Comparison of ENCODE assay signal across 14 mouse cellular contexts in genomic region chr17:67499783-67500641, GRCm38 (mm10).
DNase-seq lines count a peak whose midpoint lies in the region; ATAC-seq and TF ChIP-seq lines count a peak whose summit lies in the region.
"Had no signal": no experiment of that assay in that cellular context is flagged by ENCODE, and none has a peak within 500 bp of the region (broad histone marks: within the 10 kb centered on the region; RNA-seq: fewer than 3 reads in every experiment).

No protein-coding gene starts in this region.

- peak; percentile 83 for ATAC-seq in forebrain, embryonic 12.5 days (ENCODE audit: low FRiP score)
- ATAC-seq in hindbrain, embryonic 16.5 days, result peak; percentile 89
- ATAC-seq in neural tube, embryonic 13.5 days (ENCODE audit: low read depth), result peak; percentile 85

- no peaks in the 10 kb centered on the region for H3K9me3 ChIP-seq in forebrain, embryonic 12.5 days
- H3K9me3 ChIP-seq in hindbrain, embryonic 16.5 days (ENCODE audit: control insufficient read depth, low read length), result no peaks in the 10 kb centered on the region
- H3K9me3 ChIP-seq in neural tube, embryonic 13.5 days, result no peaks in the 10 kb centered on the region
- H3K9me3 ChIP-seq: heart, embryonic 15.5 days had no signal

- peaks cover 21% of the 10 kb centered on the region for H3K4me1 ChIP-seq in forebrain, embryonic 12.5 days
- H3K4me1 ChIP-seq in hindbrain, embryonic 16.5 days (ENCODE audit: control insufficient read depth, insufficient read depth, low read depth, low read length), result peaks cover 3% of the 10 kb centered on the region; the same call in 1 of the 2 replicates
- H3K4me1 ChIP-seq in neural tube, embryonic 13.5 days (replicated peaks), result peaks cover 14% of the 10 kb centered on the region
- H3K4me1 ChIP-seq: heart, embryonic 15.5 days had no signal

- H3K4me2 ChIP-seq in forebrain, embryonic 12.5 days, result peak overlapping the region; percentile 45
- peak overlapping the region; percentile 48 for H3K4me2 ChIP-seq in hindbrain, embryonic 16.5 days (ENCODE audit: low read length)
- peak overlapping the region; percentile 50 for H3K4me2 ChIP-seq in neural tube, embryonic 13.5 days
- H3K4me2 ChIP-seq: heart, embryonic 15.5 days; lung, embryonic 14.5 days had no signal

- peak; percentile 11 to 13 for DNase-seq in left cerebral cortex, adult 2 months (ENCODE audit: extremely low spot score in 1 of 2, low spot score in 2 of 2)
- no peak for DNase-seq in left cerebral cortex, adult 11 months (ENCODE audit: low spot score)
- DNase-seq in thymus, postnatal 0 days (ENCODE audit: low spot score), result no peak
- DNase-seq in lung, postnatal 10 days, result no peak
- DNase-seq in lung, postnatal 14 days, result no peak
- DNase-seq: B cell, adult 2 months; cerebellum, postnatal 36 days; gastrocnemius, adult 2 months; kidney, adult 8-10 months; lung, embryonic 14.5 days had no signal

- no peak overlapping the region for H3K27ac ChIP-seq in left cerebral cortex, adult 2 months
- H3K27ac ChIP-seq in forebrain, embryonic 12.5 days, result peak overlapping the region; percentile 47
- peak overlapping the region; percentile 71 for H3K27ac ChIP-seq in hindbrain, embryonic 16.5 days (ENCODE audit: low read depth, low read length)
- H3K27ac ChIP-seq in neural tube, embryonic 13.5 days (replicated peaks), result peak overlapping the region; percentile 61
- H3K27ac ChIP-seq: gastrocnemius, adult 2 months; heart, embryonic 15.5 days had no signal

- no peak for TF ChIP-seq CTCF in left cerebral cortex, adult 2 months (IDR thresholded peaks at IDR 0.05)

- no peaks in the 10 kb centered on the region for H3K36me3 ChIP-seq in forebrain, embryonic 12.5 days (replicated peaks)
- H3K36me3 ChIP-seq in hindbrain, embryonic 16.5 days (ENCODE audit: control insufficient read depth, insufficient read depth, low read length), result no peaks in the 10 kb centered on the region
- H3K36me3 ChIP-seq in neural tube, embryonic 13.5 days, result no peaks in the 10 kb centered on the region
- H3K36me3 ChIP-seq: heart, embryonic 15.5 days had no signal

- peaks cover 4% of the 10 kb centered on the region; the same call in 1 of the 2 replicates for H3K27me3 ChIP-seq in forebrain, embryonic 12.5 days
- H3K27me3 ChIP-seq in hindbrain, embryonic 16.5 days (replicated peaks; ENCODE audit: control insufficient read depth, insufficient read depth, low read length), result no peaks in the 10 kb centered on the region
- H3K27me3 ChIP-seq in neural tube, embryonic 13.5 days, result no peaks in the 10 kb centered on the region
- H3K27me3 ChIP-seq: heart, embryonic 15.5 days had no signal

- 33% methylated on average over 28 of the region's 28 CpGs for WGBS in forebrain, embryonic 12.5 days
- 42% methylated on average over 28 of the region's 28 CpGs for WGBS in hindbrain, embryonic 16.5 days
- WGBS in neural tube, embryonic 13.5 days, result 42% methylated on average over 28 of the region's 28 CpGs

- H3K4me3 ChIP-seq in left cerebral cortex, adult 2 months, result peak overlapping the region; percentile 28
- peak overlapping the region; percentile 19 for H3K4me3 ChIP-seq in forebrain, embryonic 12.5 days (replicated peaks)
- H3K4me3 ChIP-seq in hindbrain, embryonic 16.5 days (ENCODE audit: low read length), result peak overlapping the region; percentile 21; the same call in 1 of the 2 replicates
- 0 out of 2 replicates have a peak overlapping the region, but pooled peaks have one; percentile 12 for H3K4me3 ChIP-seq in neural tube, embryonic 13.5 days
- H3K4me3 ChIP-seq: gastrocnemius, adult 2 months; heart, embryonic 15.5 days had no signal

- intact Hi-C loops in left cerebral cortex, adult 2 months (cut with DNase I), result no loop called here

- 0 out of 2 replicates have a peak overlapping the region, but pooled peaks have one; percentile 4 for H3K9ac ChIP-seq in forebrain, embryonic 12.5 days
- H3K9ac ChIP-seq in hindbrain, embryonic 16.5 days (ENCODE audit: low read depth, low read length), result peak overlapping the region; percentile 42; the same call in 1 of the 2 replicates
- H3K9ac ChIP-seq in neural tube, embryonic 13.5 days, result peak overlapping the region; percentile 5; the same call in 1 of the 2 replicates
- H3K9ac ChIP-seq: heart, embryonic 15.5 days; lung, embryonic 14.5 days had no signal

Comparison
In these comparisons a context has a peak if more than half of its experiments do, and no peak if none do; other contexts are left out.
1. DNase-seq: peak in left cerebral cortex, adult 2 months (2 of 2); none in left cerebral cortex, adult 11 months (single experiment), thymus, postnatal 0 days (single experiment), lung, postnatal 10 days (single experiment) and lung, postnatal 14 days (single experiment).
2. Peak in every context shown above with its lines, with median percentiles within 50 percentile points of each other: H3K4me3 ChIP-seq, ATAC-seq, H3K4me2 ChIP-seq and H3K9ac ChIP-seq.